Mouse (Mus musculus): ENCODE data around the gene B3glct.

GRCm38 (mm10) chr5:149689860-149690259, 11.8 kb downstream of the B3glct start:
- TF ChIP-seq CTCF (IDR thresholded peaks at IDR 0.05; ENCODE audit: low read depth, low read length) (no peak), POLR2A (IDR thresholded peaks at IDR 0.05; ENCODE audit: borderline replicate concordance, low read depth, low read length) (no peak)
